Mouse (Mus musculus): ENCODE measurements at regions not wholly inside any gene's neighbourhood (a gene's known extent, or its start where the extent isn't known, plus 50 kb on each side); places are given as distances from the start of the nearest gene placed in this dataset.

GRCm38 (mm10) chr8:30333352-30333751, 2885.9 kb downstream of the Poteg start:
- H3K9ac ChIP-seq (ENCODE audit: insufficient read depth, low read depth): no peak overlapping the region
- no peaks in the 10 kb centered on the region for H3K9me3 ChIP-seq (replicated peaks; ENCODE audit: low read length)
- TF ChIP-seq CTCF (conservative IDR thresholded peaks at IDR 0.05 in 1 of 2, IDR thresholded peaks at IDR 0.05 in 1 of 2; ENCODE audit: low read depth in 2 of 2, low read length in 2 of 2): no peak
- no peak for TF ChIP-seq TCF12 (IDR thresholded peaks at IDR 0.05; ENCODE audit: low read depth, low read length)
- TF ChIP-seq GABPA (IDR thresholded peaks at IDR 0.05; ENCODE audit: insufficient replicate concordance, low read depth, low read length): no peak
- no peak for TF ChIP-seq POLR2AphosphoS2 (IDR thresholded peaks at IDR 0.05; ENCODE audit: low read depth, low read length)
- TF ChIP-seq ZMIZ1 (IDR thresholded peaks at IDR 0.05; ENCODE audit: low read depth, low read length): no peak
- TF ChIP-seq IRF4 (IDR thresholded peaks at IDR 0.05; ENCODE audit: low read depth, low read length): no peak
- no peak for TF ChIP-seq NRF1 (IDR thresholded peaks at IDR 0.05; ENCODE audit: low read depth, low read length)
- no peak for TF ChIP-seq NELFE (IDR thresholded peaks at IDR 0.05; ENCODE audit: low read depth, low read length)
- no peak for TF ChIP-seq MAX (IDR thresholded peaks at IDR 0.05; ENCODE audit: low read length)
- TF ChIP-seq PAX5 (IDR thresholded peaks at IDR 0.05; ENCODE audit: low read length): no peak
- no peak for TF ChIP-seq RCOR1 (conservative IDR thresholded peaks at IDR 0.05; ENCODE audit: low read depth, low read length)
- no peak for TF ChIP-seq UBTF (IDR thresholded peaks at IDR 0.05; ENCODE audit: low read depth, low read length)
- TF ChIP-seq SIN3A (IDR thresholded peaks at IDR 0.05; ENCODE audit: low read length): no peak
- TF ChIP-seq MEF2A (IDR thresholded peaks at IDR 0.05; ENCODE audit: borderline replicate concordance, low read depth, low read length): no peak
- no peak for TF ChIP-seq ZC3H11A (IDR thresholded peaks at IDR 0.05; ENCODE audit: low read depth, low read length)
- in situ Hi-C loops (cut with MboI; ENCODE audit: low pct_ligation_motif_present, low pct_unique_long_range_greater_than_20kb, low sequenced_read_pairs) (no loop called here), dilution Hi-C loops (cut with MboI; ENCODE audit: extremely low pct_ligation_motif_present, extremely low pct_unique_long_range_greater_than_20kb, low sequenced_read_pairs) (no loop called here)
- no peaks in the 10 kb centered on the region for H3K79me2 ChIP-seq (replicated peaks; ENCODE audit: control insufficient read depth, extremely low read depth, insufficient read depth, poor library complexity, severe bottlenecking)
- no peaks in the 10 kb centered on the region for H3K4me1 ChIP-seq (ENCODE audit: control insufficient read depth in 1 of 2, insufficient read depth in 2 of 2)
- no peak overlapping the region for H3K27ac ChIP-seq (ENCODE audit: insufficient read depth, low read depth)
- H3K4me2 ChIP-seq (ENCODE audit: insufficient read depth, low read depth, poor library complexity, severe bottlenecking): no peak overlapping the region
- H3K27me3 ChIP-seq (replicated peaks): no peaks in the 10 kb centered on the region
- DNase-seq (ENCODE audit: extremely low read depth): no peak
- H3K4me3 ChIP-seq (replicated peaks in 1 of 3; ENCODE audit: low read depth in 2 of 3, low read length in 2 of 3, poor library complexity in 1 of 3): no peak overlapping the region
- H3K36me3 ChIP-seq (replicated peaks in 1 of 2; ENCODE audit: control insufficient read depth in 1 of 2, insufficient read depth in 1 of 2, low read length in 1 of 2): no peaks in the 10 kb centered on the region

GRCm38 (mm10) chr8:30359464-30359863, 2912.0 kb downstream of the Poteg start:
- H3K9ac ChIP-seq (ENCODE audit: insufficient read depth, low read depth): no peak overlapping the region
- H3K4me3 ChIP-seq (replicated peaks in 1 of 3; ENCODE audit: low read depth in 2 of 3, low read length in 2 of 3, poor library complexity in 1 of 3): no peak overlapping the region
- in situ Hi-C loops (cut with MboI; ENCODE audit: low pct_ligation_motif_present, low pct_unique_long_range_greater_than_20kb, low sequenced_read_pairs): no loop called here
- no peaks in the 10 kb centered on the region for H3K9me3 ChIP-seq (replicated peaks; ENCODE audit: low read length)
- H3K36me3 ChIP-seq (replicated peaks in 1 of 2; ENCODE audit: control insufficient read depth in 1 of 2, insufficient read depth in 1 of 2, low read length in 1 of 2): no peaks in the 10 kb centered on the region
- no peaks in the 10 kb centered on the region for H3K79me2 ChIP-seq (replicated peaks; ENCODE audit: control insufficient read depth, extremely low read depth, insufficient read depth, poor library complexity, severe bottlenecking)
- TF ChIP-seq JUND (conservative IDR thresholded peaks at IDR 0.05; ENCODE audit: low read depth, low read length) (no peak), MAZ (IDR thresholded peaks at IDR 0.05; ENCODE audit: low read depth, low read length) (no peak)
- H3K27ac ChIP-seq (ENCODE audit: insufficient read depth, low read depth): no peak overlapping the region
- dilution Hi-C loops (cut with MboI; ENCODE audit: extremely low pct_ligation_motif_present, extremely low pct_unique_long_range_greater_than_20kb, low sequenced_read_pairs): no loop called here
- H3K4me1 ChIP-seq (ENCODE audit: control insufficient read depth in 1 of 2, insufficient read depth in 2 of 2): no peaks in the 10 kb centered on the region
- DNase-seq (ENCODE audit: extremely low read depth): no peak
- no peak overlapping the region for H3K4me2 ChIP-seq (ENCODE audit: insufficient read depth, low read depth, poor library complexity, severe bottlenecking)
- H3K27me3 ChIP-seq (replicated peaks): no peaks in the 10 kb centered on the region
